Mouse (Mus musculus): ENCODE measurements at regions not wholly inside any gene's neighbourhood (a gene's known extent, or its start where the extent isn't known, plus 50 kb on each side); places are given as distances from the start of the nearest gene placed in this dataset.

- DNase-seq (ENCODE audit: low spot score in 2 of 2), result no peak
Observed at GRCm38 (mm10) chr15:96880066-96880465, 175.7 kb downstream of the Slc38a4 start.

- DNase-seq (ENCODE audit: low spot score in 2 of 2), result no peak
Observed at GRCm38 (mm10) chr15:96878796-96879195, 177.0 kb downstream of the Slc38a4 start.

GRCm38 (mm10) chr15:96877931-96878330 lies 177.8 kb downstream of the Slc38a4 start:
- no peak for DNase-seq (ENCODE audit: low spot score in 2 of 2)

GRCm38 (mm10) chr15:96877271-96877670 lies 177.7 kb upstream of the Slc38a2 start:
- DNase-seq (ENCODE audit: low spot score in 2 of 2), result peak in 1 of 2 experiments; percentile 7

- no peak for DNase-seq (ENCODE audit: low spot score in 2 of 2)
Observed at GRCm38 (mm10) chr15:96874145-96874544, 174.6 kb upstream of the Slc38a2 start.

GRCm38 (mm10) chr15:96873562-96873961 lies 174.0 kb upstream of the Slc38a2 start:
- no peak for DNase-seq (ENCODE audit: low spot score in 2 of 2)

GRCm38 (mm10) chr15:96873126-96873525 lies 173.6 kb upstream of the Slc38a2 start:
- no peak for DNase-seq (ENCODE audit: low spot score in 2 of 2)

GRCm38 (mm10) chr15:96867701-96868100 lies 168.2 kb upstream of the Slc38a2 start:
- no peak for DNase-seq (ENCODE audit: low spot score in 2 of 2)

- DNase-seq (ENCODE audit: low spot score in 2 of 2), result no peak
Observed at GRCm38 (mm10) chr15:96865932-96866331, 166.4 kb upstream of the Slc38a2 start.

GRCm38 (mm10) chr15:96857709-96858108 lies 158.2 kb upstream of the Slc38a2 start:
- DNase-seq (ENCODE audit: low spot score in 2 of 2), result no peak

- DNase-seq (ENCODE audit: low spot score in 2 of 2), result no peak
Observed at GRCm38 (mm10) chr15:96851970-96852768, 152.6 kb upstream of the Slc38a2 start.

GRCm38 (mm10) chr15:96848150-96848549 lies 148.6 kb upstream of the Slc38a2 start:
- peak in 1 of 2 experiments; percentile 15 for DNase-seq (ENCODE audit: low spot score in 2 of 2)

- no peak for DNase-seq (ENCODE audit: low spot score in 2 of 2)
Observed at GRCm38 (mm10) chr15:96845221-96845620, 145.7 kb upstream of the Slc38a2 start.

GRCm38 (mm10) chr15:96844290-96844689 lies 144.8 kb upstream of the Slc38a2 start:
- no peak for DNase-seq (ENCODE audit: low spot score in 2 of 2)

- no peak for DNase-seq (ENCODE audit: low spot score in 2 of 2)
Observed at GRCm38 (mm10) chr15:96843589-96843988, 144.1 kb upstream of the Slc38a2 start.

- DNase-seq (ENCODE audit: low spot score in 2 of 2), result no peak
Observed at GRCm38 (mm10) chr15:96842881-96843280, 143.4 kb upstream of the Slc38a2 start.

GRCm38 (mm10) chr15:96836670-96837069 lies 137.1 kb upstream of the Slc38a2 start:
- no peak for DNase-seq (ENCODE audit: low spot score in 2 of 2)

GRCm38 (mm10) chr15:96834862-96835261 lies 135.3 kb upstream of the Slc38a2 start:
- DNase-seq (ENCODE audit: low spot score in 2 of 2), result no peak

- no peak for DNase-seq (ENCODE audit: low spot score in 2 of 2)
Observed at GRCm38 (mm10) chr15:96834162-96834843, 134.8 kb upstream of the Slc38a2 start.

- DNase-seq (ENCODE audit: low spot score in 2 of 2), result no peak
Observed at GRCm38 (mm10) chr15:96832389-96832788, 132.9 kb upstream of the Slc38a2 start.

- no peak for DNase-seq (ENCODE audit: low spot score in 2 of 2)
Observed at GRCm38 (mm10) chr15:96831256-96831655, 131.7 kb upstream of the Slc38a2 start.

- peak in 1 of 2 experiments; percentile 12 for DNase-seq (ENCODE audit: low spot score in 2 of 2)
Observed at GRCm38 (mm10) chr15:96830578-96830977, 131.0 kb upstream of the Slc38a2 start.

- no peak for DNase-seq (ENCODE audit: low spot score in 2 of 2)
Observed at GRCm38 (mm10) chr15:96829941-96830340, 130.4 kb upstream of the Slc38a2 start.

All from layer of hippocampus, postnatal 10 days (tissue).